Mouse (Mus musculus) hindbrain, embryonic 14.5 days (tissue): Measurements from ENCODE around the gene Dusp18. TPM values are rescaled to one million over a fixed set of nuclear protein-coding genes. Genes with fewer than 3 reads are reported as not detected.

Source experiments
- ATAC-seq: fragments of 200-750 bp; cut with Nextera tagmentation; 2 replicates; pipeline ENCODE4 v1.8.0; 2017; ENCODE audit warnings: moderate number of reproducible peaks, mild to moderate bottlenecking, moderate TSS enrichment, moderate library complexity; ENCODE audit not compliant: low FRiP score
- DNase-seq: peaks from one replicate; pipeline ENCODE4 v3.0.0-alpha.2; 2015; ENCODE audit warnings: low spot score
- H3K27ac ChIP-seq: fragments of 300-500 bp; sonication (generic); 2 replicates; pipeline ENCODE4 v1.5.1; 2014; ENCODE audit warnings: mild to moderate bottlenecking, moderate library complexity
- H3K27me3 ChIP-seq: fragments of 300-500 bp; sonication (generic); 2 replicates; pipeline ENCODE4 v1.6.1; 2014; ENCODE audit warnings: mild to moderate bottlenecking, low read length, mixed read lengths; ENCODE audit not compliant: control insufficient read depth, insufficient read depth
- H3K36me3 ChIP-seq: fragments of 300-500 bp; sonication (generic); replicated peaks from 2 replicates; pipeline ENCODE4 v1.6.1; 2014; ENCODE audit not compliant: control insufficient read depth, insufficient read depth
- H3K4me1 ChIP-seq: fragments of 300-500 bp; sonication (generic); replicated peaks from 2 replicates; pipeline ENCODE4 v1.6.1; 2014; ENCODE audit warnings: antibody characterized with exemption, low read length, mixed read lengths; ENCODE audit not compliant: control insufficient read depth, insufficient read depth
- H3K4me2 ChIP-seq: fragments of 300-500 bp; sonication (generic); replicated peaks from 2 replicates; pipeline ENCODE4 v1.6.1; 2014; ENCODE audit warnings: mild to moderate bottlenecking, moderate library complexity
- H3K4me3 ChIP-seq: fragments of 300-500 bp; sonication (generic); replicated peaks from 2 replicates; pipeline ENCODE4 v1.5.1; 2014; ENCODE audit warnings: mild to moderate bottlenecking, low read length
- H3K9ac ChIP-seq: fragments of 300-500 bp; sonication (generic); 2 replicates; pipeline ENCODE4 v1.6.1; 2014
- H3K9me3 ChIP-seq: fragments of 300-500 bp; sonication (generic); 2 replicates; pipeline ENCODE4 v1.6.1; 2016; ENCODE audit warnings: low read length; ENCODE audit not compliant: control insufficient read depth
- WGBS: fragments of 180-500 bp; shearing (Covaris S2); extraction: QIAGEN DNeasy Blood & Tissue Kit; methylation state at CpG from one replicate; pipeline ENCODE4 v1.1.7; 2014; 5-methylcytosine and 5-hydroxymethylcytosine counted together
- polyA plus RNA-seq: library from polyadenylated mRNA; unstranded; fragments of >200 nt; fragmentation: Nextera tagmentation; extraction: Ambion mirVana; gene quantifications from 2 replicates; pipeline ENCODE4 v1.2.1, GENCODE M21; 2014

The Dusp18 gene
- polyA plus RNA-seq: 29.2 and 30.2 TPM in 2 replicates

GRCm38 (mm10) chr11:3894406-3895281 is at the start of gene Dusp18, which contains the start of gene 4921536K21Rik:
Dusp18 (plus strand) TSS chr11:3895240.
4921536K21Rik (minus strand) TSS chr11:3895098.
- H3K4me3 ChIP-seq: peak within 1 kb of the TSS; percentile 53
- peak within 1 kb of the TSS; percentile 83 for H3K27ac ChIP-seq
- ATAC-seq (peak; percentile 98), DNase-seq (peak; percentile 92)
- H3K27me3 ChIP-seq: no peaks in the 10 kb centered on the region
- peak within 1 kb of the TSS; percentile 77 for H3K9ac ChIP-seq
- H3K36me3 ChIP-seq: peaks cover 21% of the 10 kb centered on the region
- H3K4me2 ChIP-seq: peak within 1 kb of the TSS; percentile 82
- H3K9me3 ChIP-seq: no peaks in the 10 kb centered on the region
- 2% methylated on average over 46 of the region's 46 CpGs for WGBS
- H3K4me1 ChIP-seq: peaks cover 7% of the 10 kb centered on the region; the same call in 1 of the 2 replicates

GRCm38 (mm10) chr11:3846351-3846750 is 48.7 kb upstream of the Dusp18 start:
- DNase-seq (no peak), ATAC-seq (no peak)
- 65% methylated on average over 2 of the region's 2 CpGs for WGBS
- no peaks in the 10 kb centered on the region for H3K4me1 ChIP-seq
- H3K36me3 ChIP-seq: no peaks in the 10 kb centered on the region
- H3K27me3 ChIP-seq: no peaks in the 10 kb centered on the region
- H3K27ac ChIP-seq: no peak overlapping the region
- H3K4me3 ChIP-seq: no peak overlapping the region
- H3K9me3 ChIP-seq: no peaks in the 10 kb centered on the region
- H3K4me2 ChIP-seq: no peak overlapping the region
- H3K9ac ChIP-seq: no peak overlapping the region

- Histone ChIP-seq H3K27me3 (no peaks in the 10 kb centered on the region), H3K36me3 (no peaks in the 10 kb centered on the region), H3K4me2 (no peak overlapping the region), H3K27ac (no peak overlapping the region), H3K9me3 (no peaks in the 10 kb centered on the region), H3K4me3 (no peak overlapping the region), H3K4me1 (no peaks in the 10 kb centered on the region; the same call in 1 of the 2 replicates), H3K9ac (no peak overlapping the region)
- WGBS: 80% methylated on average over 15 of the region's 15 CpGs
- ATAC-seq (no peak), DNase-seq (no peak)
Measured at GRCm38 (mm10) chr11:3849469-3850314, 45.3 kb upstream of the Dusp18 start.

- H3K36me3 ChIP-seq: no peaks in the 10 kb centered on the region
- H3K9me3 ChIP-seq: no peaks in the 10 kb centered on the region
- H3K4me1 ChIP-seq: no peaks in the 10 kb centered on the region; the same call in 1 of the 2 replicates
- no peak overlapping the region for H3K27ac ChIP-seq
- H3K4me3 ChIP-seq: no peak overlapping the region
- no peak for ATAC-seq
- WGBS: 77% methylated on average over 2 of the region's 2 CpGs
- no peak overlapping the region for H3K9ac ChIP-seq
- H3K27me3 ChIP-seq: no peaks in the 10 kb centered on the region
- DNase-seq: no peak
- no peak overlapping the region for H3K4me2 ChIP-seq
Measured at GRCm38 (mm10) chr11:3850315-3850614, 44.8 kb upstream of the Dusp18 start.

- no peak overlapping the region for H3K9ac ChIP-seq
- no peaks in the 10 kb centered on the region for H3K9me3 ChIP-seq
- DNase-seq: no peak
- no peaks in the 10 kb centered on the region for H3K36me3 ChIP-seq
- H3K4me1 ChIP-seq: no peaks in the 10 kb centered on the region; the same call in 1 of the 2 replicates
- no peak for ATAC-seq
- no peaks in the 10 kb centered on the region for H3K27me3 ChIP-seq
- 82% methylated on average over 5 of the region's 5 CpGs for WGBS
- no peak overlapping the region for H3K4me3 ChIP-seq
- no peak overlapping the region for H3K4me2 ChIP-seq
- no peak overlapping the region for H3K27ac ChIP-seq
Measured at GRCm38 (mm10) chr11:3850746-3851277, 44.2 kb upstream of the Dusp18 start.

- Histone ChIP-seq H3K4me3 (no peak overlapping the region), H3K36me3 (no peaks in the 10 kb centered on the region), H3K27ac (no peak overlapping the region), H3K4me2 (no peak overlapping the region), H3K9ac (no peak overlapping the region), H3K4me1 (no peaks in the 10 kb centered on the region; the same call in 1 of the 2 replicates), H3K9me3 (no peaks in the 10 kb centered on the region), H3K27me3 (no peaks in the 10 kb centered on the region)
- WGBS: 72% methylated on average over 4 of the region's 4 CpGs
- DNase-seq: no peak
- no peak for ATAC-seq
Measured at GRCm38 (mm10) chr11:3851872-3852271, 43.2 kb upstream of the Dusp18 start.

- Histone ChIP-seq H3K4me1 (no peaks in the 10 kb centered on the region; the same call in 1 of the 2 replicates), H3K4me2 (no peak overlapping the region), H3K9me3 (no peaks in the 10 kb centered on the region), H3K4me3 (no peak overlapping the region), H3K27me3 (no peaks in the 10 kb centered on the region), H3K36me3 (no peaks in the 10 kb centered on the region), H3K9ac (no peak overlapping the region), H3K27ac (peak overlapping the region; percentile 59; the same call in 1 of the 2 replicates)
- ATAC-seq (no peak), DNase-seq (no peak)
- WGBS: 94% methylated on average over 10 of the region's 10 CpGs
Measured at GRCm38 (mm10) chr11:3853031-3853430, 42.0 kb upstream of the Dusp18 start.

- Histone ChIP-seq H3K9me3 (no peaks in the 10 kb centered on the region), H3K4me1 (no peaks in the 10 kb centered on the region; the same call in 1 of the 2 replicates), H3K27me3 (no peaks in the 10 kb centered on the region), H3K27ac (peak overlapping the region; percentile 66), H3K9ac (no peak overlapping the region), H3K4me2 (no peak overlapping the region), H3K36me3 (no peaks in the 10 kb centered on the region), H3K4me3 (no peak overlapping the region)
- ATAC-seq (peak; percentile 84), DNase-seq (peak; percentile 74)
- WGBS: 49% methylated on average over 5 of the region's 5 CpGs
Measured at GRCm38 (mm10) chr11:3853481-3854034, 41.5 kb upstream of the Dusp18 start.
